Mouse (Mus musculus) heart, postnatal 36 days (tissue): ENCODE data around the gene Arih1. TPM values are rescaled to one million over a fixed set of nuclear protein-coding genes. Genes with fewer than 3 reads are reported as not detected.

Experiments used
- DNase-seq, 2 experiments: peaks; one replicate each; pipeline ENCODE4 v3.0.0; 2021 to 2022
- intact Hi-C: fragments of 180-260 bp; cut with DNase I; formaldehyde crosslinking; loops from one replicate; pipeline ENCODE4 v1.15.1; 2025
- total RNA-seq, 2 experiments: library from RNA; stranded (reverse); gene quantifications; 2 replicates each; pipeline ENCODE4 v1.2.3; 2021

The Arih1 gene
- total RNA-seq, result 10 to 100 TPM; 77.6 to 83.7 TPM

- DNase-seq, result peak; percentile 99 to 100
- intact Hi-C loops, result loop anchor here (1.0 to 10.0 kb wide), 7 partner anchors 54 to 452 kb away; partner anchors contain the start of genes Adpgk, Bbs4, Neo1 and Parp6
These were observed at the start of gene Arih1 for GRCm38 (mm10) chr9:59486549-59487065. Arih1 (minus strand) TSS chr9:59486618.

- intact Hi-C loops, result no loop called here
These were observed 47.5 kb upstream of the Arih1 start for GRCm38 (mm10) chr9:59533889-59534288.

GRCm38 (mm10) chr9:59533422-59533821, 47.0 kb upstream of the Arih1 start:
- intact Hi-C loops, result no loop called here
- no peak for DNase-seq

More at GRCm38 (mm10) chr9:59533889-59534288, 47.5 kb upstream of the Arih1 start:
- peak; percentile 46 to 51 for DNase-seq

DNA sequence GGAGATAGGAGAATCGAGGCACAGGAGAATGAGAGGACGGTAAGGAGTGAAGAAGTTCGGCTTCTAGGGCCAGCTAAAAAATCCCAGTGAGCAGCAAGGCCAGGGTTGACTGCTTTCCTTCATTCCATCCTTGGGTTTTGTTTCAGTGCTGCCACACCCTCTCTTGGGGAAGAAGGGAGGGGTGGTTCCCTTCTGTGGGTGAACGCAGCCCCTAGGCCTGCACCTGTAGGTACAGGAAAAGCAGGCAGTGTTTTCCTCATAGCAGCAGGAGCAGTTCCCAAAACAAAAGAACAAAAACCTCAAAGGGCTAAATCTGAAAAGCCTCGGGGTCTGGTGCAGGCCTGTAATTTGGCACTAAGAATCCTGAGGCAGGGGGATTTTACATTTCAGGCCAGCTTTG, 45.2 kb upstream of the Arih1 start:
- DNase-seq, result no peak
- intact Hi-C loops, result no loop called here

GRCm38 (mm10) chr9:59528274-59528673, 41.9 kb upstream of the Arih1 start:
- intact Hi-C loops, result no loop called here
- DNase-seq, result no peak

- no peak for DNase-seq
- intact Hi-C loops, result no loop called here
These were observed 41.2 kb upstream of the Arih1 start for GRCm38 (mm10) chr9:59527580-59527979.

DNA sequence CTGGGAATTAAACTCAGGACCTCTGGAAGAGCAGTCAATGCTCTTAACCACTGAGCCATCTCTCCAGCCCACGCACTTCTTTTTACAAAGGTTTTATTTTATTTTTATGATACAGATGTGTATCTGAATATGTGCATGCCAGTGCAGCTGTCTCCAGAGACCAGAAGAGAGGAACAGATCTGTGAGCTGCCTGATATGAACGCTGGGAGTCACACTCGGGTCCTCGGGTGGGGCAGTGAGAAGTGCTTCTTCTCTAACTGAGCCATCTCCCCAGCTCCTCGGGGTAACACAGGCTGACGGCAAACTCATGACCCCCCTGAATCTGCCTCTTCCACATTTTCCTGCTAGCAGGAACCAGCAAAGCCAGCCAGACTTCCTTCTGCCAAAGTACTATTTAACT, 40.3 kb upstream of the Arih1 start:
- no peak for DNase-seq
- intact Hi-C loops, result no loop called here

- intact Hi-C loops, result no loop called here
- DNase-seq, result no peak
These were observed 36.5 kb upstream of the Arih1 start for GRCm38 (mm10) chr9:59522906-59523305.

GRCm38 (mm10) chr9:59519396-59519795, 33.0 kb upstream of the Arih1 start:
- DNase-seq, result no peak
- intact Hi-C loops, result no loop called here

DNA sequence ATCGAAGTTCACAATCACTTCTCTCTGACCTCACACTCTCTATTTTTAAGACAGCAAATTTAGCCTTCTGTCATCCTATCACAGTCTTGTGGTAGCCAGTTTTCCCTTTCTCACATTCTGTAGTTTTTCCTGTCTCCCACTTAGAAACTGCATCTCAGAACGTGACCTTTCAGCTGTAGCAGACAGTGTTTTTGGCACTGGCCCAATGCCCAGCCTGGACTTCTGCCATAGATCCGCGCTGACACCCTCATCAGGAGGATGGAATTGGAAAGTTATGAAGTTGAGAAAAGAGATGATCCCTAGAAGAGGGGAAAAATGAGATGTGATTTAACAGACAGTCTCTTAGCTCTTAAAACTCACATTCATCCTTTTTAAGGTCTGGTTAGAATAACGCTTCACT, 32.6 kb upstream of the Arih1 start:
- peak in 1 of 2 experiments; percentile 50 for DNase-seq
- intact Hi-C loops, result no loop called here

GRCm38 (mm10) chr9:59517127-59517526, 30.7 kb upstream of the Arih1 start:
- DNase-seq, result no peak
- intact Hi-C loops, result no loop called here

DNA sequence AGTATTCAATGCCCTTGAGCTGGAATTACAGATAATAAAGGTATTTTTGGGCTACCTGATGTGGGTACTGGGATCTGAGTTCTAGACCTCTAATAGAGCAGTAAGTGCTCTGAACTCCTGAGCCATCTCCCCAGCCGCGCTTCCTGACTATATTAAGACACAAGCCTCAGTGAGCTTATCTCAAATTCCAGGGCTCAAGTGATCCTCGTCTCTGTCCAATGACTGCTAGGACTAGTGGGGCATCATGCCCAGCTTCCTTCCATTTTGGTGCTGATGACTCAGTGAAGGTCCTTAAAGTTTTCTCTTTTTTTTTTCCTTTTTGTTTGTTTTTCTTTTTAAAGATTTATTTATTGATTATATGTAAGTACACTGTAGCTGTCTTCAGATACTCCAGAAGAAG, 28.7 kb upstream of the Arih1 start:
- DNase-seq, result no peak
- intact Hi-C loops, result no loop called here

- no peak for DNase-seq
- intact Hi-C loops, result no loop called here
These were observed 26.0 kb upstream of the Arih1 start for GRCm38 (mm10) chr9:59512381-59512780.

DNA sequence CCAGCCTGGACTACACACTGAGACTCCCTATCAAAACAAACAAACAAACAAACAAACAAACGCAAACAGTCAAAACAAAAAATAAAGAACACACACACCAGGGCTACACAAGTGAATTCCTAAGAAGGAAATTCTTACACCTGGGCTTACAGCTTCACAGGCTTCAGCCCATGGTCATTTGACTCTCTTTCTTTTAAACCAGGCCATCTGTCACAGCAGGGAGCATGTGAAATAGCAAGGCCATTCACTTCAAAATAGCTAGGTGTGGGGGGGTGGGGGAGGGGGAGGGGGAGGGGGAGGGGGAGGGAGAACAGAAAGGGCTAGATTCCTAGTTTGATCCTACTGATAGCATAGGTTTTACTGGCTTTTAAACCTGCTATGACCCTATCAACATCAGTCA, 21.7 kb upstream of the Arih1 start:
- intact Hi-C loops, result no loop called here

DNA sequence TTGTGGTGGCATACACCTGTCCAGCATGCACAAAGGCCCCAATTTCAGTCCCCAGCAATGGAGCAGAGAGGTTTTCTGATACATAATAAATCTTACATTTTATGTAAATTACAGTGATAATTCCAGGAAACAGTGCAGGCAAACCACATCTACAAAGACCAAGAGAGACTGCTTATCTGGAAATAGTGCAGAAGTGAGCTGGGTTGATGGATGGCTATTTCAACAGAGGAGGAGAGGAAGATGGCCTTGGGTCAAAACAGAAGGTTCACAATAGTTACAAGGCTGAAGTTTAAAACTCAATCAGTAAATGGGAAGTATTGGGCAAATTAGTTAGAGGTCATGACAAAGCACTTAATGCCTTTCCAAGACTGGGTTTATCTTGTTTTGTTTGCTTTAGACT, 913 bp upstream of the Arih1 start:
- intact Hi-C loops, result loop anchor here (2.0 to 10.0 kb wide), 6 partner anchors 53 to 453 kb away; partner anchors contain the start of genes Bbs4, Neo1, Parp6 and Pkm
- DNase-seq, result no peak

More for the DNA sequence above, 21.7 kb upstream of the Arih1 start:
- DNase-seq, result no peak

GRCm38 (mm10) chr9:59486076-59486518, 321 bp downstream of the Arih1 start:
- intact Hi-C loops, result loop anchor here (1.0 to 10.0 kb wide), 7 partner anchors 55 to 451 kb away; partner anchors contain the start of genes Adpgk, Bbs4, Neo1 and Parp6
- peak in 1 of 2 experiments; percentile 48 for DNase-seq

GRCm38 (mm10) chr9:59485511-59486075, 825 bp downstream of the Arih1 start:
- peak; percentile 68 to 78 for DNase-seq
- intact Hi-C loops, result loop anchor here (1.0 to 10.0 kb wide), 7 partner anchors 55 to 451 kb away; partner anchors contain the start of genes Adpgk, Bbs4, Neo1 and Parp6

- no peak for DNase-seq
- intact Hi-C loops, result loop anchor here (5.0 to 10.0 kb wide), 4 partner anchors 92 to 450 kb away; partner anchors contain the start of genes Neo1, Parp6 and Pkm
These were observed 1.7 kb downstream of the Arih1 start for GRCm38 (mm10) chr9:59484760-59485159.

DNA sequence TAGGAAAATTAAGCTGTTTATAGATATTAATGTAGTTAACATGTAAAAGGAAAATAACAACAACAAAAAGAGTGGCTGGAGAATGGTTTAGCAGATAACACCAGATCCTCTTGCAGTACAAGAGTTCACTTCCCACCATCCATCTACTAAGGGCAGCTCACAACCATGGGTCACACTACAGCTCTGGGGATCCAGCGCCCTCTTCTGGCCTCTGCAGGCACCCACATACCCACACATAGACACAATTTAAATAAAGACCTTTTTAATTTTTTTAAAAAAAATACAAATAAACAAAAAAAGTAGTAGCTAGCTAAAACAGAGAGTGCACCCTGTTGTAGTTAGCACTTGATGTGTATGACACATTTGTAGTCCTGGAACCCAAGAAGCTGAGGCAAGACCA, 4.0 kb downstream of the Arih1 start:
- peak in 1 of 2 experiments; percentile 49 for DNase-seq
- intact Hi-C loops, result loop anchor here (5.0 to 10.0 kb wide), 2 partner anchors 90 to 448 kb away; partner anchors contain the start of gene Neo1

- no peak for DNase-seq
- intact Hi-C loops, result no loop called here
These were observed 9.8 kb downstream of the Arih1 start for GRCm38 (mm10) chr9:59476617-59477016.

GRCm38 (mm10) chr9:59474838-59475237, 11.6 kb downstream of the Arih1 start:
- intact Hi-C loops, result no loop called here

GRCm38 (mm10) chr9:59473171-59473570, 13.2 kb downstream of the Arih1 start:
- intact Hi-C loops, result no loop called here
- DNase-seq, result no peak

More at GRCm38 (mm10) chr9:59474838-59475237, 11.6 kb downstream of the Arih1 start:
- DNase-seq, result no peak
